13 mouse cellular contexts compared by ENCODE assay signal in genomic region chr7:95620079-95620478, GRCm38 (mm10).
"Had no signal": no experiment of that assay in that cellular context is flagged by ENCODE, and none has a peak within 500 bp of the region (broad histone marks: within the 10 kb centered on the region; RNA-seq: fewer than 3 reads in every experiment).

No protein-coding gene starts in this region.

- H3K4me3 ChIP-seq: limb, embryonic 15.5 days; liver, embryonic 12.5 days; midbrain, embryonic 12.5 days; neural tube, embryonic 13.5 days had no signal

- DNase-seq: kidney, postnatal 10 days; layer of hippocampus, adult 9-11 months; layer of hippocampus, postnatal 36 days; lung, postnatal 14 days; right cerebral cortex, postnatal 14 days; thymus, adult 2 months; thymus, postnatal 25 days had no signal

- H3K36me3 ChIP-seq: limb, embryonic 15.5 days; liver, embryonic 12.5 days; midbrain, embryonic 12.5 days; neural tube, embryonic 13.5 days had no signal

- H3K9me3 ChIP-seq: limb, embryonic 15.5 days; liver, embryonic 12.5 days; midbrain, embryonic 12.5 days; neural tube, embryonic 13.5 days had no signal

- ATAC-seq: hindbrain, postnatal 0 days; liver, embryonic 12.5 days; midbrain, embryonic 16.5 days had no signal

- H3K27ac ChIP-seq: hindbrain, postnatal 0 days; limb, embryonic 15.5 days; liver, embryonic 12.5 days; midbrain, embryonic 12.5 days; neural tube, embryonic 13.5 days had no signal

- H3K4me1 ChIP-seq: limb, embryonic 15.5 days; liver, embryonic 12.5 days; midbrain, embryonic 12.5 days; neural tube, embryonic 13.5 days had no signal

- H3K9ac ChIP-seq: limb, embryonic 15.5 days; liver, embryonic 12.5 days; midbrain, embryonic 12.5 days; neural tube, embryonic 13.5 days had no signal

- H3K27me3 ChIP-seq: limb, embryonic 15.5 days; liver, embryonic 12.5 days; midbrain, embryonic 12.5 days; neural tube, embryonic 13.5 days had no signal

- H3K4me2 ChIP-seq: limb, embryonic 15.5 days; liver, embryonic 12.5 days; midbrain, embryonic 12.5 days; neural tube, embryonic 13.5 days had no signal
